Comparison of ENCODE assay signal across 23 mouse cellular contexts in the genomic region with DNA sequence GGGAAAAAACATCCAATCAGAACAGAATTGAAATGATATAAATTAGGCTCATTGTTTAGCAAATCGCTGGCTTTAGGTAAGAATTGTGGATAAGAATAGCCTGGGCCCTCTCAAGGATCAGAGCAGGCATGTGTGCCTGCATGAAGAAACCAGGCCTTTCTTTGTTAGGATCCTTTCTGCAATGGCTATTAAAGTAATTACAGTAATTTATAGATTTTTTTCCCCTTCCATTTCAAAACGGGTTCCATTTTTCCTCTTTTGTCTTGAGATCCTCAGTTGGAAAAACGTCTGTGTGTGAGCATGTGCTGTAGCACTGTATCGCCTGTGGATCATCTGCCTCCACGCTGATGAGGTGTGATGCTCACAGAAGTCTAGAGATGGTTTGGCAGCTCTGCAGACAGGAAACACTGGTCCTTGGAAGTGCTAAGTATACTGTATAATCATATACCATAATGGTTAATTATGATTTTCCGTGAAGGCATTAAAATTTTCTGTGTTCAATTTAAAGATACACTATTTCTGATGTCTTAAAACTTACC.
"Had no signal": no experiment of that assay in that cellular context is flagged by ENCODE, and none has a peak within 500 bp of the region (broad histone marks: within the 10 kb centered on the region; RNA-seq: fewer than 3 reads in every experiment).

No protein-coding gene starts in this region.

- DNase-seq: kidney, adult 11 months; kidney, adult 8-10 months; kidney, postnatal 10 days; kidney, postnatal 36 days; layer of hippocampus, postnatal 36 days; liver, embryonic 13.5 days; lung, adult 2 months; lung, postnatal 10 days; right cerebral cortex, adult 18-20 months; right cerebral cortex, postnatal 14 days; right cerebral cortex, postnatal 4 days; thymus, adult 2 months; thymus, postnatal 14 days; thymus, postnatal 4 days had no signal

- H3K4me2 ChIP-seq: kidney, embryonic 15.5 days; limb, embryonic 12.5 days; liver, embryonic 13.5 days; midbrain, embryonic 13.5 days; neural tube, embryonic 13.5 days had no signal

- ATAC-seq: midbrain, embryonic 13.5 days; midbrain, embryonic 16.5 days had no signal

- H3K4me3 ChIP-seq: kidney, embryonic 15.5 days; left cerebral cortex, adult 2 months; limb, embryonic 12.5 days; liver, embryonic 13.5 days; midbrain, embryonic 13.5 days; myocyte; neural tube, embryonic 13.5 days had no signal

- H3K36me3 ChIP-seq: kidney, embryonic 15.5 days; limb, embryonic 12.5 days; liver, embryonic 13.5 days; midbrain, embryonic 13.5 days; neural tube, embryonic 13.5 days had no signal

- H3K27me3 ChIP-seq: kidney, embryonic 15.5 days; limb, embryonic 12.5 days; liver, embryonic 13.5 days; midbrain, embryonic 13.5 days; neural tube, embryonic 13.5 days had no signal

- H3K4me1 ChIP-seq: kidney, embryonic 15.5 days; liver, embryonic 13.5 days; midbrain, embryonic 13.5 days; neural tube, embryonic 13.5 days had no signal

- H3K27ac ChIP-seq: kidney, embryonic 15.5 days; left cerebral cortex, adult 2 months; limb, embryonic 12.5 days; liver, embryonic 13.5 days; macrophage; midbrain, embryonic 13.5 days; neural tube, embryonic 13.5 days; stomach, postnatal 0 days had no signal

- H3K9ac ChIP-seq: kidney, embryonic 15.5 days; limb, embryonic 12.5 days; liver, embryonic 13.5 days; midbrain, embryonic 13.5 days; neural tube, embryonic 13.5 days had no signal

- H3K9me3 ChIP-seq: kidney, embryonic 15.5 days; limb, embryonic 12.5 days; liver, embryonic 13.5 days; midbrain, embryonic 13.5 days; neural tube, embryonic 13.5 days had no signal
